Mouse (Mus musculus) adrenal gland (tissue): ENCODE data around the gene Scap.
"Not testable (repeated sequence)": the region's sequence is repeated elsewhere in the genome, so short reads cannot be mapped to it uniquely, and the experiment has no call there.

ENCODE experiments used
- intact Hi-C: fragments of 180-260 bp; cut with DNase I; formaldehyde crosslinking; loops from one replicate; pipeline ENCODE4 v1.15.1; 2025

Scap gene

DNA sequence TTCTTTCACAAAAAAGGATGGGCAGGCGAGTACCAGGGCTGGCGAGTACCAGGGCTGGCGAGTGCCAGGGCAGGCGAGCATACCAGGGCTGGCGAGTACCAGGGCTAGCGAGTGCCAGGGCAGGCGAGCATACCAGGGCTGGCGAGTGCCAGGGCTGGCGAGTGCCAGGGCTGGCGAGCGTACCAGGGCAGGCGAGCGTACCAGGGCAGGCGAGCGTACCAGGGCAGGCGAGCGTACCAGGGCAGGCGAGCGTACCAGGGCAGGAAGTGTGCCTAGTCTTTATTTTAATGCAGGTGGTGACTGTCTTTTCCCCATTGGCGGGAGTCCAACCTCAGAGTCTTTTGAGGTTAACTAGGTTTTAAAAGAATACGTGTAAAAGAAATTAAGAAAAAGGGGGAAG, 3.4 kb upstream of the Scap start:
- intact Hi-C loops = loop anchor here (5.0 kb wide), 1 partner anchor 68 kb away; no protein-coding TSS in a partner anchor

DNA sequence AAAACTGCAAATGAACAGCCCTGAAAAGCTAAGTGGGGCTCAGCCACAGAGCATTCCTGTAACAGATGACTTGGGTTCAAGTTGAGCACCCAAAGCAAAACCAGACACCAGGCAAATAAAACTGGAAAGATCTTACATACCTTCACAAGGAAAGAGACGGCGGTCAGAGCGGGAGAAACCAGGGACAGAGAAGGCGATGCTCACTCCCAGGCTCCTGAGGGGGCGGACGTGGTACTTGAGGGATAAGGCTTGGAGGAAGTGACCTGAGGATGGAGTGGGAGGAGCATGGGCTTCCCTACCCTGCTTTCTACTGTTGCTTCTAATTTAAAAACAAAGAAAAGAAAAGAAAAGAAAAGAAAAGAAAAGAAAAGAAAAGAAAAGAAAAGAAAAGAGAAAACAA, 2.7 kb upstream of the Scap start:
- intact Hi-C loops = loop anchor here (5.0 kb wide), 1 partner anchor 67 kb away; no protein-coding TSS in a partner anchor

DNA sequence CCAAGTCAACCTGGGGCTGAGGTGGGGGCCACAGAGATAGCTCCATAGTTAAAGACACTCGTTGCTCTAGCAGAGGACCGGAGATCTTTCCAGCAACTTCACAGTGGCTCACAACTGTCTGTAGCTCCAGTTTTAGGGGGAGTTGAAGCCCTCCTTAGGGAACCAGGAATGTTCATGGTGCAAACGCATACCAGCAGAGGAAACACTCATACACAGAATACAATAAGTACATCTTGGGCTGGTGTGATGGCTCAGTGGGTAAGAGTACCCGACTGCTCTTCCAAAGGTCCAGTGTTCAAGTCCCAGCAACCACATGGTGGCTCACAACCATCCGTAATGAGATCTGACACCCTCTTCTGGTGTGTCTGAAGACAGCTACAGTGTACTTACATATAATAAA, 2.2 kb upstream of the Scap start:
- intact Hi-C loops = loop anchor here (5.0 kb wide), 1 partner anchor 66 kb away; no protein-coding TSS in a partner anchor

DNA sequence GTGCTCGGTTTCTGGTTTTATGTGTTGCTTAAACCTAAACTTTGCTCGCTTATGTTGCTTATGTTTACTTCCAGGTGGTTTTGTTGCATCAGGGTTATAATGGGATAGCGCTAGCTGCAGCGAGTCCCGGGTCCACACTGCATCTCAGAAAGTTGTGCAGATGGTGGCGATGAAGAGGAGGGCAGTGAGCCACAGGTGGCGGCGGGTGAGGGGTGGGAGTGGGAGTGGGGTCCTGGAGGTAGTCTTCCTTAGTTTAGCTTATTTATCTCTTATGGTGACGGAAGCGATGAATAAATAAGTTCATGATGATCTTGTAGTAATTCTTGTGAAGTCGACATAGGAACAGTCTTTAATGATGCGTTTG, 790 bp downstream of the Scap start:
- intact Hi-C loops = loop anchor here (5.0 kb wide), 1 partner anchor 63 kb away; no protein-coding TSS in a partner anchor

DNA sequence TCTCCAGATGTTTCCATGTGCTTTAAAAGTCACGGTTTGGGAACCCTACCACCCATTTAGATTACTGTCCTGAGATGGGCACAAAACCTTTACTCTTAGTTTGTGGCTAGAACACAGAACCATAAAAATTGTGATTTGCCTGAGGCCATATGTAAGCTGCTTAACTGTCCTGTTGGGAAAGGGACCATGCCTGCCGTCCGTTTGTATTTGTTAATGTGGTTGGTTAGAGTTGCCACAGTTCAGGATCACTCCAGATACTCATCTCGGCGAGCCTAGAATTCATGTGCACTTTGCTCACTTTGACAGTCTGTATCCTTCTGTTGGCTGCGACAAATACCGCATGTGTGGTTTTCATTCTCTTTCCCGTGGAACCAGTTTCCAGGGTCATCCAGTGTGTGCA, 1.8 kb downstream of the Scap start:
- intact Hi-C loops = loop anchor here (5.0 kb wide), 2 partner anchors 37 to 62 kb away; no protein-coding TSS in a partner anchor

DNA sequence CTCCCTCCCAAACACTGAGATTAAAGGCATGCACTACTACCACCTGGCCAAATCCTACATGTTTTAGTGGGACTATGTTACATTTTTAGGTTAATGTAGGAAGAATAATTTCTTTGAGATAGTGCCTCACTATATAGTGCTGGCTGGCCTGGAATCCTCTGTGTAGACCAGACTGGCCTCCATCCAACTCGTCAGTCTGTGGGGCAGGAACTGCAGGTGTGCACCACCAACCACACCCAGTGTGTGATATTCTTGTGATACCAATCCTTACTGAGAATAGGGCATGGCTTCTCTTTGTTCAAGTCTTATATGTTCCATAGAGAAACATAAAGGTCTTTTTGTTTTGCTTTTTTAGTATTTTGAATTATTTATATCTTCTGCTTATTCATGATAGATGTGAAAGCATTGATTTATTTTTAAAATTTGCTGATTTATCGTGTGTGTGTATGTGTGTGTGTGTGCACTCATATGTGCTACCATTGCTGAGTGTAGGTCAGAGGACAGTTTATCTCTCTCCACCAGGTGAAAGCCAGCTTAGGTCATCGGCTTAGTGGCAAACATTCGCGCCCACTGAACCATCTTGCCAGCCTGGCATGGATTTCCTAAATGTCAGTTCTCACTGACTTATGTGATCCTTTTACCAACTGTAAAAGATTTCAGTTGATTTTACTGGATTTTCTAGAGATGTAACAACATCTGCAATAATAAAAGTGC, 7.1 kb downstream of the Scap start:
- intact Hi-C loops = no loop called here

DNA sequence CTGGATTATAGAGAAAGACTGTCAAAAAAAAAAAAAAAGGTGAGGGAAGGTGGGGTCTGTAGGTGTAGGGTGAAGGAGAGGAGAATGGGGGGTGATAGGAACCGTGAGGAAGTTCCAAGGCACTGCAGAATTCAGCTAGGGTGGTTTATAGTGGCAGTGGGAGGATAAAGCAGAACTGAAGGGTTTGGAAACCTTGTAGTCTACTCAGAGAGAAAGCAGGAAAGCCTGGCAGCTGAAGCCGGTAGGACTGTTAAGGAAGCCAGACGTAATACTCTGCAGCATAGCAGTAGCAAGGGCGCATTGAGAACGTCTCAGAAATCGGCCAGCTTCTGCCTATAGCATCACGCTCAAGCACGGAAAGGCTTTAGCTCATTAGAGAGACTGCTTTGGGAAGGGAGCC, 8.9 kb downstream of the Scap start:
- intact Hi-C loops = no loop called here

DNA sequence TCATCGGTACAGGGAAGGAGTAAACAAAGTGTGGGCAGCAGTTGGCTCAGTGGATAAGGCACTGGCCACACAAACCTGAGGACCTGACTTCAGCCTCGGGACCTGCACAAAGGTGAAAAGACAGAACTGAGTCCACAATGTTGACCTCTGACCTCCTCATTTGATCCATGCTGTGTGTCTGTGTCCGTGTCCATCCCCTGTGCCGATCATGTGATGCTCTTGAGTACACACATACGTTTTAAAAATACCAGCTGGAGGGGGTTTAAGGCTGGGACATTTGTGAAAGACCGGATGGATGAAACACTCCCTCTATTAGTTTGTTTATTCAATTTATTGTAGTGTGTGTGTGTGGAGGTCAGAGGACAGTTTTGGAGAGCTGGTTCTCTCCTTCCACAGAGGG, 10.7 kb downstream of the Scap start:
- intact Hi-C loops = no loop called here

DNA sequence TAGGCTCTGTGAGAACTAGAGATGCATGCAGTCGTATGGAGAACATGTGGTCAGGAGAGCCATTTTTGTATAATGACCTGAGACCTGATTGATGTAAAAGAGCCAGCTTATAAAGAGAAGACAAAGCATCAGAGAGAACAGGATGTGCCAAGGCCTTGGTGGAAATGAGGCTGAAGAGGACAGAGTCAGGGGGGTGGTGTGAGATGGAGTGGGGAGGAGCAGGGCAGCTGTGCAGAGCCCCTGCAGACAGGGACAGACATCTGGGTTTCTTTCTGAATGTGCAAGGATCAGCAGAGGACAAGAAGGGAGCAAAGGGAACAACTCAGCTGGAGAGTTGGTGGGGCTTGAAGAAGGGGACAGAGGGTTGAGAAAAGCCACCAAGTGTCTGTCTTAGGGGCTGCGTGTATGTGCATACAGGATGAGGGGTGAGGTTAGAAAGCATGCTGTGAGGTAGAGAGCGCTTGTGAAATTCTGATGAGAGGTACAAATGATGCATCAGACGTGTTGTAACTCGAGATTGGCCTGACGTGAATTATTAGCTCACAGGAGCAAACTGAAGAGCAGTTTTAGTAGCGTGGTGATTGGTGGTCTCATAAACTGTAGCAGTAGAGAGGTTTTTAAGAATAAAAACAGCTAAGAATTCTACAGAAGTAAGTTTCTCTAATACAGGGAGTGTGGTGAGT, 12.1 kb downstream of the Scap start:
- intact Hi-C loops = no loop called here

DNA sequence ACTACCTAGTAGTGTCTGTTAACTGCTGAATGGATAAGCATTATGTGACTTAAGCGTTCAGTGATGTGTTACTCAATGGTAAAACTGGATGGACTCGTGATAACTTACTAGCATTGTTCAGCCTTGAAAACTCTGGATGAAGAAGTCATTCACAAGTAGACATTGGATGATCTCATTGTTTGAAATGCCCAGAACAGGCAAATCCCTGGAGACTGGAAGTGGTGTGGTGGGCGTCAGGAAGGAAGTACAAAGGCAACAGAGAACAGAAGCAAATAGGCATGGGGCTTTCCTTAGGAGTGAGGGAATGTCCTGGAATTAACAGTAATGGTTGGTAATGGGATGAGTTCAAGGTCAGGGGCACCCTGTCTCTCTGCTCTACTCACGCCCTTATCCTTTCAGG, 15.8 kb downstream of the Scap start:
- intact Hi-C loops = no loop called here

DNA sequence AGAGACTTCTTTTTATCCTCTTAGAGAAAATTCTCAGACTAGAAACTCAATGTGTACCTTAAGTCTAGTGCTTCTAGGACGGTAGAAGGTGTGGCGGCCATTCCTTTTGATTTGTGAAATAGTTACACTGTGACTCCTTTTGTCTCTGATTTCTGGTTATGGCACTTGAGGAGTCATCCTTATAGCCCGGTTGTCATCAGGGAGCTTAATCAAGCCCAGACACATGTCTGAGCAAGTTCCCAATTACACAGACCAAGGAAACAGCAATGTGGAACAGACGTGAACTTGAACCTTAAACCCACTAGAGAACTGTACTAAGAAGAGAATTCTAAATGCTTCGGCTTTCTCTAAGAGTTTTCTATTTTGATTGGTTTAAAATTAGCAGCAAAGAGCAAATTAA, 17.1 kb downstream of the Scap start:
- intact Hi-C loops = no loop called here

DNA sequence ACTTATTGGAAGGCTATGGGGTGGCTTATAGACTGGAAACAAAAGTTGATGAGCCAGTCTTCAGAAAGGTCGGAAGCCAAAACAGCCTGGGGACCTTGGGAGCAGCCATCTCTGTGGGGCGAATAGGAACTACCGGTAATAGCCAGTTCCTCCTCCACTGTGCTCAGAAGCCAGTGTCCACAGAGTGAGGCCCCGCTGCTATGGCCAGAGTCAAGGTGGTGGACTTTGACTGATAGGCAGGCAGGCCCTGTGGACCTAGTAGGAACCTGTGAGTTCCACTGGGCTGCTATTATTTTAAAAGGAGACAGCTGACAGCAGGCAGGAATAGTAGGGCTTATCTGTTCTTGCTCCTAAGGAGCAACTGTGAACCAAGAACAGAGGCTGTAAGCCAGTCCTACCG, 17.5 kb downstream of the Scap start:
- intact Hi-C loops = no loop called here

DNA sequence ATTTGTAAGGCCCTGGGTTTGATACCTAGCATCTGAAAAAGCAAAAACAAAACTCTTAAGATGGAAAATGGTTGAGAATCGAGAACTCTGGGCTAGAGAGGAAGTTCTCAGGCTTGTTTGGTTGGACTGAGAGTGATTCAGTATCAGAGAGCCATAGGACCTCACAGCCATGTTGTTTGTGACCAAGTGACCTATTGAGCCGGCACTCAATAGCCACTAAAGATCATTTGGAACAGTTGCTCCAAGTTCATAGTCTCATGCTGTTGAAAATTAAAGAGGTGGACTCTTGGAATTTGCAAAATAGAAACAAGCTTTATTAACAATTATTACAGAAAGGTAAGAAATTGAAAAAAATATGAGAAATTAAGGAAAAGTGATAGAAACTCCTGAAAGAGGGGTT, 18.3 kb downstream of the Scap start:
- intact Hi-C loops = no loop called here

DNA sequence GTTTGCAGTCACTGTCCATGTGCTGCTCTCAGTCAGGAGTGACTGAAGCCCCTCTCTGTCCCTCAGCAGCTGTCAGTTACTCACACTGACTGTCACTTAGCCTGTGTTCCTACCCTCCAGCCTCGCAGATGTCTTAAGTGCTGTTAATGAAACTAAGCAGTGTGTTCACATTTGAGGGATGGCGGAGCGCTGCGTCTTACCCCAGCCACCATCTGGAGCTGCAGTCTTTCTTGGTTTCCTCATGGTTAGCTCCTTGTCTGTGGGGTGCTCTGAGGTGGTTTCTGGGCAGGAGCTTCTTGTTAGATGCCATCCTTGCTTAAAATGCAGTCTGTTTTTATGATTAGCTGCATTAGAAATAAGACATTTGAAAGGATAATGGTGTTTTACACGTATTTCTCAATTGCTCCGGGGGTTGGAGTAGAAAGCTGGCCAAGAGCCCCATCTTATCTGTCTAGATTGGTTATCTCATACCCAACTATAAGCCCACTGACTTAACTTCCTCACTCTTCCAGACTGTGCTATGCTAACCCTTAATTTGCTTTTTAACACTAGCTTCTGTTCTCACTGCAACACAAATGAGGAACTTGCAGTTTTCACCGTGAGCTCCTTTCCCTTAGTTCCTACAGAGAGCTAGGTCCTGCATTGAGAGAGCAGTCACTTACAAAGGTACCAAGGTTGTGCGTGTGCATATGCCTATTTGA, 19.0 kb downstream of the Scap start:
- intact Hi-C loops = no loop called here

DNA sequence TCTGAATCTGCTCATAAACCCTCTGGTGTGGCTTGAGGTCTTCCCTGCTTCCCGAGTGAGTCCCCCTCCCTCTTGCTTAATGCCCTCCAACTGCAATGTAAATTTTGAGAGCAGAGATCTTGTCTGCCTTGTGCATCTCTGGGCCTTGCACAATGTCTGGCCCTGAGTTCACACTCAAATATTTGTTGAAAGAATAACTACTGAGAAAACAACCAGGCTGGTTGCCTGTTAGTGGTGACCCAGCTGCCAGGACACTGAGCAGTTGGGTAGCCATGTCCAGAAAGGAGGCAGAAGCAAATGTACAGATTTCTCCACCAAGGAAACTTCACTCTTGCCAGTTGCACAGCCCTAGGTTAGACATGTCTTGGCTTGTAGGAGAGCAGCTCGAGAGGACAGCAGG, 25.3 kb downstream of the Scap start:
- intact Hi-C loops = no loop called here

DNA sequence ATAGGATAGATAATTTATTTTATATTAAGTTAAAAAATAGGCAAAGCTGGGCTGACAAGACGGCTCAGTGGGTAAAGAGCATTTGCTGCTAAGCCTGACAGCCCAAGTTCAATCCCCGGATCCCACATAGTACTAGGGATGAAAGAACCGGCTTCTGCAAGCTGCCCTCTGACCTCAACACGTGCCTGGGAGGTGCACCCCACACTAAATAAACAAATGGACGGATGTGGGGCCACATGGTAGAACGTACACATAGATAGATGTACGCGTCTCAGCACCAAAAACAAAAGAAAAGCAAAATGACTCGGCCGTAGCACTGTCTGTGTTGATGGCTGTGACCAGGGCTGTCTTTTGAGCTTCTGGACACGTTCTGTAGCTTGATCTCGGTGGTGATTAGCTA, 28.2 kb downstream of the Scap start:
- intact Hi-C loops = no loop called here

DNA sequence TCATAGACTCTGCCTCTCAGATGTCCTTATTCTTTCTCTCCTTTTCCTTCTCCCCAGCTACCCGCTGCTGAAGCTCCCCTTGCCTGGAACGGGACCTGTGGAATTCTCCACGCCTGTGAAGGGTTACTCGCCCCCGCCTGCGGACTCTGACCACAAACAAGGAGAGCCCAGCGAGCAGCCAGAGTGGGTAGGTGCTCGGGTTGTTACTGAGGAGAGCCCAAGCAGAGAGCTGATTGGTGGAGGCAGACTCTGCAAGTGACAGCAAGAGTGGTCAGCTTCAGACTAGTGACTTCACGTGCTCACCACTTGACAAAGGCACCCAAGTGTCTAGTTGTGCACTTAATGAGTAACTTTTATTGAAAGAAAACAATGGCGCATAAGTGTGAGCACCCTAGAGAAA, 29.2 kb downstream of the Scap start:
- intact Hi-C loops = no loop called here

DNA sequence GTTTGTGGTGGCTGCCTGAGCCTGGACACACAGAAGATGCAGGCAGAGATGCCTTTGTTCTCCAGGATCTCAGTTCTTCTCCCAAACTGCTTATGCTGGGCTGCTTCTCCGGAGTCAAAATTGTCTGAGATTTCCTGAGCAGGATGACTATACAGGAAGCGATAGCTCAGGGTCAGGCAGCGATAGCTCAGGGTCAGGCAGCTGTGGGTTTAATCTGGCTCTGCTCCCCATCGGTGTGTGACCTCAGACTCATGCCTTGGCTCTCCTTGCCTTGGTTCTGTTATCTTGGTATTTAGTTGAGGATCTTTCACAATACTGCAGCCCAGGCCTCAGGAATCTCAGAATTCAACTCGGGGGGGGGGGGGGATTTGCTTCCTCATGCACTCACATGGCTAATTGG, 33.7 kb downstream of the Scap start:
- intact Hi-C loops = no loop called here

DNA sequence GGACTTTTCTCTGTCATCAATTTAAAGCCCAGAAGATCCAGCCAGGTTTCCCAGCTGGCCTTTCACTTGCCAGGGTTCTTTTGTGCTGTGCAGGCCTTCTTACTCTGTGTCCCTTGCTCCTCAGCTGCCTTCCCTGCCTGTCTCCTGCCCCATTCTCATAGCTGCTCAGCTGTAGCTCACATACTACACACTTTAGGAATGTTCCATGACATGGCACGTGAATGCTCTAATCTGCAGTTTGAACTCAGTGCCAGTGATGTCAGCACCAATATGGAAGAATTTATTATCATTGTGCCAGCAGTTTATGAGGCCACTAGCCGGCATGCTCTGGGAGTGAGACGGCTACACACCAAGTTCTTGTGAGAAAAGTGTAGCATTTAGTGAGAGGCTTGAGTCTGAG, 36.8 kb downstream of the Scap start:
- intact Hi-C loops = loop anchor here (5.0 kb wide), 1 partner anchor 33 kb away; no protein-coding TSS in a partner anchor

DNA sequence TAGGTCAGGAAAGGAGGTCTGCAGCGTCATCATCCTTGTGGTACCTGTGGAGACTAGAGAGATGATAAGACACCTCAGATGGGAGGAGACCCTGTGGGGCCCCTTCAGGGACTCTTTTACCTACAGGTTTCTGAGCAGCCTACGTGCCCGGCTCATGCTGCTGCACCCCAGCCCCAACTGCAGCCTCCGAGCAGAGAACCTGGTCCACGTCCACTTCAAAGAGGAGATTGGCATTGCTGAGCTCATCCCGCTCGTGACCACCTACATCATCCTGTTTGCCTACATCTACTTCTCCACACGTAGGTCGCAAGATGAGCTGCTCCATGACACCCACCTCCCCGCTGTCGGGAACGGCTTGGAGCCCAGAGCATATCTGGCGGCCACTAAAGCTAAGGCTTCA, 40.8 kb downstream of the Scap start:
- intact Hi-C loops = loop anchor here (5.0 kb wide), 1 partner anchor 37 kb away; no protein-coding TSS in a partner anchor

DNA sequence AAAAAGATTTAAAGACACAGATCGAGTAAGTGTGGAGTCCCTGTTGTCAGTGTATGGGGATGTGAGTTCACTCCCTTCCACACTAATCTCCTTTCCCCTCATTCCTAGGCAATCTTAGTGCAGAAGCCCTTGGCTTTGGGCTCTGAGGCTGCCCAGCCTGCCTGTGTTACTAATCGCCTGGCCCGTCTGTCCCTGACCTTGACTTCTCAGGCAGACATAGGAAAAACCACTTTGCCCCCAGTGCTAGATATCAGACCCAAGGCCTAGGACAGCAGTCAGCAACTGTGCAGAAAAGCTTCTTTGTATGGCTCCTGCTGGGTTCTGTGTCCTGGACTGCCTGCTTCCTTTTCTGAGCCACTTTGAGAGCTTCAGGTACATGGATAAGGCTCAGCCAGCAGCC, 42.6 kb downstream of the Scap start:
- intact Hi-C loops = no loop called here

DNA sequence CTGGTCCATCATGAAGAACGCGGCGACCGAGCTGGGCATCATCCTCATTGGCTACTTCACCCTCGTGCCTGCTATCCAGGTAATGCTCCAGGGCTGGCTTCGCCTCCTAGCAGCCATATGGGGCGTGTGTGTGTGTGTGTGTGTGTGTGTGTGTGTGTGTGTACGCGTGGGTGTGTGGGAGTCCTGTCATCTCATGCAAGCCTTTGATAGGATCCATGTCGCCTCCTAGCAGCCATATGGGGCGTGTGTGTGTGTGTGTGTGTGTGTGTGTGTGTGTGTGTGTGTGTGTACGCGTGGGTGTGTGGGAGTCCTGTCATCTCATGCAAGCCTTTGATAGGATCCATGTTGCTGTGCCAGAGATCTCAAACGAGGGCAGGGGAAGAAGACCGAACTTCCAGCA, 44.6 kb downstream of the Scap start:
- intact Hi-C loops = not testable (repeated sequence)
